Mouse (Mus musculus): Measurements from ENCODE around the gene Tcf15. TPM values are rescaled to one million over a fixed set of nuclear protein-coding genes. Genes with fewer than 3 reads are reported as not detected.

The Tcf15 gene
- total RNA-seq, 2 experiments from 2014 or later: 18.4 to 21.9 TPM

Other genes starting within 250 kb of the Tcf15 start
- under 1 TPM; 0.18 to 0.37 TPM for gene Angpt4, start 232.4 kb upstream of the Tcf15 start, total RNA-seq (2021)
- gene Fam110a, start 163.3 kb upstream of the Tcf15 start, total RNA-seq (2021): 10 to 100 TPM; 11.1 to 14.3 TPM
- 1 to 10 TPM; 1.3 to 1.6 TPM for gene Slc52a3, start 147.1 kb upstream of the Tcf15 start, total RNA-seq (2021)
- not detected for gene Scrt2, start 62.0 kb upstream of the Tcf15 start, total RNA-seq (2021)
- 10 to 100 TPM; 13.4 to 14.8 TPM for gene Srxn1, start 38.0 kb upstream of the Tcf15 start, total RNA-seq (2021)
- gene Csnk2a1, start 83.3 kb downstream of the Tcf15 start, total RNA-seq (2021): 10 to 100 TPM; 77.4 to 89.6 TPM
- 10 to 100 TPM; 50.3 to 50.5 TPM for gene Tbc1d20, start 150.3 kb downstream of the Tcf15 start, total RNA-seq (2021)
- gene Rbck1, start 189.1 kb downstream of the Tcf15 start, total RNA-seq (2021): 10 to 100 TPM; 60.1 to 67.8 TPM
- gene Trib3, start 200.5 kb downstream of the Tcf15 start, total RNA-seq (2021): 1 to 10 TPM; 1.4 to 1.7 TPM
- under 1 TPM in 1 of 2 experiments, not detected in 1; 0.23 TPM for gene Nrsn2, start 233.1 kb downstream of the Tcf15 start, total RNA-seq (2021)

All from gastrocnemius, postnatal 4 days (tissue).